ENCODE assay signal across 28 mouse cellular contexts in the genomic region with DNA sequence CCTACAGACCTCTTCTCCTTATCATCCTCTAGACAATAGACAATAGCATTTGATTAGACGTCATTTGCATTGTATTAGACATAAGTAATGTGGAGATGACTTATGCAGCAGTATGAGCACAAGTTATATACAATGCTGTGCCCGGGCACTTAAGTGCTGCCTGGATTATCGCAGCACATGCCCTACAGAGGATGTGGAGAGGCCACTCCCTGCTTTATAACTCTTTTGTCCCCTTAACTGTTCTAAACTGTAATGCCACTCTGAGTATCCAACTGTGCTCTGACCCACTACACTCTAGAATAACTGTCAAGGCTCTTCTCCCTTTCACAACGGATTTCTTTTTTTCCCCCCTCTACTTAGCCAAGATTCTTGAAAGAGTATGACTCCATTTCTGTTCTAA. TPM values are rescaled to one million over a fixed set of nuclear protein-coding genes. Genes with fewer than 3 reads are reported as not detected.
DNase-seq lines count a peak whose midpoint lies in the region; ATAC-seq and TF ChIP-seq lines count a peak whose summit lies in the region.
"Had no signal": no experiment of that assay in that cellular context is flagged by ENCODE, and none has a peak within 500 bp of the region (broad histone marks: within the 10 kb centered on the region; RNA-seq: fewer than 3 reads in every experiment).

No protein-coding gene starts in this region.

- TF ChIP-seq CTCF in ES-Bruce4 (IDR thresholded peaks at IDR 0.05; ENCODE audit: low read depth, low read length), result no peak

- H3K36me3 ChIP-seq in ES-Bruce4 (ENCODE audit: control insufficient read depth, insufficient read depth, low read length, poor library complexity, severe bottlenecking), result no peaks in the 10 kb centered on the region
- no peaks in the 10 kb centered on the region for H3K36me3 ChIP-seq in kidney, embryonic 16.5 days (ENCODE audit: insufficient read depth, low read length)

- peak overlapping the region; percentile 85 for H3K27ac ChIP-seq in ES-Bruce4 (ENCODE audit: insufficient read depth, low read length)
- no peak overlapping the region for H3K27ac ChIP-seq in kidney, embryonic 16.5 days (ENCODE audit: low read length)

- H3K4me2 ChIP-seq in kidney, embryonic 16.5 days (replicated peaks; ENCODE audit: low read depth, low read length), result no peak overlapping the region

- H3K9me3 ChIP-seq in ES-Bruce4 (replicated peaks; ENCODE audit: control insufficient read depth, insufficient read depth, low read length, poor library complexity, severe bottlenecking), result peaks cover 5% of the 10 kb centered on the region; the same call in 1 of the 2 replicates
- 0 out of 2 replicates have a peak, but pooled peaks cover 4% of the 10 kb centered on the region for H3K9me3 ChIP-seq in kidney, embryonic 16.5 days (ENCODE audit: low read length)

- H3K27me3 ChIP-seq in ES-Bruce4 (ENCODE audit: control insufficient read depth, insufficient read depth, low read length, poor library complexity, severe bottlenecking), result no peaks in the 10 kb centered on the region
- H3K27me3 ChIP-seq in kidney, embryonic 16.5 days (ENCODE audit: insufficient read depth, low read length), result no peaks in the 10 kb centered on the region
- H3K27me3 ChIP-seq: CH12.LX had no signal

- 78% methylated on average over 4 of the region's 4 CpGs for WGBS in kidney, embryonic 16.5 days

- no peak for TF ChIP-seq EP300 in ES-Bruce4 (IDR thresholded peaks at IDR 0.05; ENCODE audit: insufficient read depth, low read depth, low read length)

- H3K4me1 ChIP-seq in ES-Bruce4 (ENCODE audit: control insufficient read depth, insufficient read depth, low read length), result peaks cover 10% of the 10 kb centered on the region
- peaks cover 12% of the 10 kb centered on the region for H3K4me1 ChIP-seq in kidney, embryonic 16.5 days (ENCODE audit: insufficient read depth, low read length)

- DNase-seq in ES-CJ7 (ENCODE audit: low read depth, low spot score) (peak; percentile 50), R1 (ENCODE audit: low read depth, low spot score) (peak; percentile 54), ZHBTc4 (ENCODE audit: low read depth, low spot score) (peak; percentile 57)
- DNase-seq in kidney, adult 11 months, result no peak
- DNase-seq in retina, embryonic 14.5 days (ENCODE audit: low spot score), result no peak
- no peak for DNase-seq in adrenal gland, adult 2 months
- DNase-seq: adrenal gland, adult 8-10 months; adrenal gland, postnatal 10 days; adrenal gland, postnatal 14 days; adrenal gland, postnatal 25 days; adrenal gland, postnatal 36 days; B cell, adult 2 months; cerebellum, adult 11 months; cerebellum, adult 11-12 months; cerebellum, adult 18-20 months; cerebellum, adult 2 months; cerebellum, adult 8-10 months; cerebellum, adult 9-10 months; cerebellum, adult 9-11 months had no signal

- no peak for TF ChIP-seq POLR2A in ES-Bruce4 (IDR thresholded peaks at IDR 0.05; ENCODE audit: insufficient read depth, low read length)

- H3K9ac ChIP-seq in ES-Bruce4 (ENCODE audit: low read depth, poor library complexity, severe bottlenecking), result 0 out of 2 replicates have a peak overlapping the region, but pooled peaks have one; percentile 30
- no peak overlapping the region for H3K9ac ChIP-seq in kidney, embryonic 16.5 days (replicated peaks; ENCODE audit: low read length)

- no peak for ATAC-seq in kidney, embryonic 16.5 days (ENCODE audit: low FRiP score, low TSS enrichment)
- ATAC-seq: activated CD4-positive, CD25-positive, alpha-beta regulatory T cell, adult 4 months; CD4-positive, CD25-positive, alpha-beta regulatory T cell, adult 4 months; Patski had no signal

- no peak overlapping the region for H3K4me3 ChIP-seq in ES-Bruce4 (ENCODE audit: low read depth, low read length)
- no peak overlapping the region for H3K4me3 ChIP-seq in kidney, embryonic 16.5 days (ENCODE audit: low read length)

RNA-seq across cellular contexts. Expression of gene Ddx6, which starts 10.8 kb away (rescaled TPM):
- 165 and 176 TPM in 2 replicates for polyA plus RNA-seq in ES-Bruce4 (2011; ENCODE audit: insufficient read depth, insufficient read length, low read depth, missing spikeins)
- 100 to 1,000 TPM; 114 to 121 TPM for total RNA-seq in adrenal gland, adult 2 months (2021)
- polyA plus RNA-seq in adrenal gland, adult 2 months (2012; rRNA removed), result 7.2 and 9.1 TPM in 2 replicates
- polyA plus RNA-seq in kidney, embryonic 16.5 days (2015; fragmentation: Nextera tagmentation; extraction: Ambion mirVana), result 11.2 and 13.9 TPM in 2 replicates

RNA-seq across cellular contexts. Expression of gene Cxcr5, which starts 32.2 kb away (rescaled TPM):
- polyA plus RNA-seq in ES-Bruce4 (2011; ENCODE audit: insufficient read depth, insufficient read length, low read depth, missing spikeins), result not detected in 2 replicates
- under 1 TPM in 1 of 2 experiments, not detected in 1; 0.17 TPM for total RNA-seq in adrenal gland, adult 2 months (2021)
- 0.15 and 0.26 TPM in 2 replicates for polyA plus RNA-seq in adrenal gland, adult 2 months (2012; rRNA removed)
- 0.11 TPM in 1 of 2 replicates, not detected in the other for polyA plus RNA-seq in kidney, embryonic 16.5 days (2015; fragmentation: Nextera tagmentation; extraction: Ambion mirVana)
- total RNA-seq: adrenal gland, postnatal 36 days; MEL had no signal
- polyA plus RNA-seq: C2C12, G1E, Patski had no signal

Comparison
In these comparisons a context has a peak if more than half of its experiments do, and no peak if none do; other contexts are left out.
1. DNase-seq: peak in ES-CJ7 (single experiment), R1 (single experiment) and ZHBTc4 (single experiment); none in kidney, adult 11 months (single experiment), retina, embryonic 14.5 days (single experiment) and adrenal gland, adult 2 months (single experiment).
2. RNA of gene Ddx6, which starts 10.8 kb away (polyA plus RNA-seq): 165 to 176 TPM in ES-Bruce4; 11.2 to 13.9 TPM in kidney, embryonic 16.5 days and 7.2 to 9.1 TPM in adrenal gland, adult 2 months; every median in the first group is over 10 times any median in the second.